Mouse (Mus musculus) layer of hippocampus, adult 9-11 months (tissue): ENCODE measurements at regions not wholly inside any gene's neighbourhood (a gene's known extent, or its start where the extent isn't known, plus 50 kb on each side); places are given as distances from the start of the nearest gene placed in this dataset.

Experiments used
- DNase-seq: peaks from one replicate; pipeline ENCODE4 v3.0.0; 2022

DNA sequence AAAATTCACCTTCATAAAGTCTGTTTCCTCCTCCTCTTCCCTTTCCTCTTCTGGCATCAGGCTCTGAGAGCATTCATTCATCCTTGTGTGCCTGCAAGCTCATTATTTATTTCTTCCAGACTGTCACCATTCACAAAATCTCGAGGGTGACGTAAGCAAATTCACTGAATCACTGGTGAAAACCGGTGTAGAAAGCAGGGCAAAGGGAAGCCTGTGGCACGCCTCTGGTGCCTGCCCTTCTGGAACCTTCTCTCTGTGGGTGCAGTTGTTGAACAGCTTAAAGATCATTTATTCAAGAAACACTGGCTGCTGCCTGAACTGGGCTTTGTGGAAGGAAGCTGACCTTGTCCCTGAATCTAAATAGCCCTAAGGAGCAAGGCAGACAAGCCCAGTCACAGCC, 177.0 kb downstream of the Slc38a4 start:
- no peak for DNase-seq

GRCm38 (mm10) chr15:96877931-96878330, 177.8 kb downstream of the Slc38a4 start:
- DNase-seq: no peak

GRCm38 (mm10) chr15:96877271-96877670, 177.7 kb upstream of the Slc38a2 start:
- peak; percentile 17 for DNase-seq

- no peak for DNase-seq
Measured at GRCm38 (mm10) chr15:96874145-96874544, 174.6 kb upstream of the Slc38a2 start.

- no peak for DNase-seq
Measured at GRCm38 (mm10) chr15:96873562-96873961, 174.0 kb upstream of the Slc38a2 start.

DNA sequence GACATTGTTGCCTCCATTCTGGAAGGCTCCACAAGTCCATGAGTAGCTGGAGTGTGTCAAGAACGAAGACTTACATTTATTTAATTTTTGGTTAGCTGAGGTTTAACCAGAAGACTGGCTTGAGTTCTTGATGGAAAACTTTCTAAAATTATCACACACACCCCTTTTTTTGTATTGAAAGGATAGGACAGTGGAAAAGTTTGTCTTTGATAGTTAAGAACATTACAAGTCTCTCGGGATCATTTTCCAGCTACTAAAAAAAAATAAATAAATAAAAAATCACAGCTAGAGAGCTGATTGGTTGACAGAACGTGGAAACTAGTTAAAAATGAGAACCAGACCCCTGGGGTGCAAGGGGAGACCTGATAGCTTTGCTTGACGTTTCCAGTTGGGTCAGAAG, 173.6 kb upstream of the Slc38a2 start:
- no peak for DNase-seq

GRCm38 (mm10) chr15:96867701-96868100, 168.2 kb upstream of the Slc38a2 start:
- no peak for DNase-seq

DNA sequence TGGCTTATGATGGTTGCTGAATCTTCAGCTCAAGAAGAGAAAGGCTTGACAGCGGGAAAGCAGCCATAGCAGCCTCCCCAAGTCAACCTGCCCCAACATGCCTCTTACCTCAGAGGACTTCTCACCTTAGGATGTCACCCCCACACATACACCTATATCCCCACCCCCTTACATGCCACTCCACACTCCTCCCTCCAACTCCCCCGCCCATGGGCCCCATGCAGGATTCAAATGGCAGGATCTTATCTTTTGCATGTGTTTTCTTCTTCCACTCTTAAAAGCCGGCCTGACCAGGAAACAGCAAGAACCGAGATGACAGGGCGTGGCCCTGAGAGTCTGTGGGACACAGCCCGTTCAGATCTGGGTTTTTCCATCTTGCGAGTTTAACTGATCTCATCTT, 166.4 kb upstream of the Slc38a2 start:
- DNase-seq: no peak

DNA sequence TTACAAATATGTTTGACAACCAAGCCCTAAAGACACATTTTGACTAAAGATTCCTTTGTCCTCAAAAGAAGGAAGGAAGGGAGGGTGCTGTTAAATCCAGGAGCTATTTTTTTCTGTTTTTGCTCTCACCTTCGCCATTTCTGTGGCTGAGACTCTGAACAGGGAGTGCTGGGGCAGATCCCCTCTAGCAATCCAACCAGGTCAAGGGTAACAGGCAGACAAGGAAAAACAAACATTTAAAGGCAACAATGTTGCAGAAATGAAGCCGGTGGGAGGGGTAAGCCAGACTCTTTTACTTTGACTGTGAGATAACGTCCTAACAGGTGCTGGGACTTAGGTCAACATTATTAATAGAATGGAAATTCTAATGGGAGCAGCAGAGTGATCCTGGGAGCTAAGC, 158.2 kb upstream of the Slc38a2 start:
- DNase-seq: no peak

- DNase-seq: no peak
Measured at GRCm38 (mm10) chr15:96851970-96852768, 152.6 kb upstream of the Slc38a2 start.

- DNase-seq: no peak
Measured at GRCm38 (mm10) chr15:96848150-96848549, 148.6 kb upstream of the Slc38a2 start.

GRCm38 (mm10) chr15:96845221-96845620, 145.7 kb upstream of the Slc38a2 start:
- no peak for DNase-seq

DNA sequence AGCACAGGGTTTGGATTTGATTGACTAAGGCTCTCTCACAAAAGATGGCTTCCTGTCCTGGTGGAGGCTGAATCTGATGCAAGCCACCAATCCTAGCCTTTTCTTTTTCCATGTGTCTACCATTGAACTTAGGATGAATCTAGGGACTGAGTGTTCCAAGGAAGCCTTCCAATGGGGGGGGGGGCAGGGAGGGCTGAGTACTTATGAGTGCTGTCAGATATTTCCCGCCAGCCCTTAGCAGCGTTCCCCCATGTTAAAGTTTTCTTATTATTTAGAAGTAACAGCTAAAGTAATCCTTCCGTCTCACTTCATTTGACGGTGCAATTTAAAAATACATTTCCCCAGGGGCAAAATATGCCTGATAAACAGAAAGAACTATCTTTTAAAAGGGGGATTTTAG, 144.8 kb upstream of the Slc38a2 start:
- no peak for DNase-seq

- no peak for DNase-seq
Measured at GRCm38 (mm10) chr15:96843589-96843988, 144.1 kb upstream of the Slc38a2 start.

DNA sequence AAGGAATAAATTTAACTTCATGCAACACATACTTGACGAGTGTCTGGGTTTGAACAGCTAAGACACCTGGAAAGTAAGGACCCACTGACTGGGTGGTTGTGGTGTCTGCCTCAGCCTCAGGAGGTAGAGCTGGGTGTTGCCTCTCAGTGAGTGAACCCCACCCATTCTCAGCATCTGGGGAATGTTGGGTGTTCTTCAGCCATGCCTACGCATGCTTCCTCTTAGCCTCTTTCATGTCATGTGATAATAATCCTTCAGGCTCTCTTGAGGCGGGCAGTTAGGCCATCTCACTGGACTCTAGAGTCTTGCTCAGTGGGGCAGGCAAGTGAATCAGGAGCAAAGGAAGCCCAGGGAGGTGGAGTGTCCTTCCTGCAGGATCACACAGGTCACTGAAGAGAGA, 143.4 kb upstream of the Slc38a2 start:
- no peak for DNase-seq

DNA sequence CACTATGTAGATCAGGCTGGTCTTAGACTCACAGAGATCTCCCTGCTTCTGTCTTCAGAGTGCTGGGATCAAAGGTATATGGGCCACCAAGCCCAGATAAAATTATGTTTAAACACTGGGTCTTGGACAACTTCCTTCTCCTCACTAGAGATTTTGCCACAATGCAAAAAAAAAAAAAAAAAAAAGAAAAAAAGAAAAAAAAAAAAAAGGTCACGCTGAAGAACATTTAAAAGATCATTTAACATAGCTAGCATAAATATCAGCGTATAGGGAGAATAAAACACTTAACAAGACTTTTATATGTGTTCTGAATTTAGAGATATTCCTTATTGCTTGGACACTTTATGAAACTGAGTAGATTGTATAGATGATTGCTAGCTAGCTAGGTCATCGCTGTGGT, 137.1 kb upstream of the Slc38a2 start:
- no peak for DNase-seq

DNA sequence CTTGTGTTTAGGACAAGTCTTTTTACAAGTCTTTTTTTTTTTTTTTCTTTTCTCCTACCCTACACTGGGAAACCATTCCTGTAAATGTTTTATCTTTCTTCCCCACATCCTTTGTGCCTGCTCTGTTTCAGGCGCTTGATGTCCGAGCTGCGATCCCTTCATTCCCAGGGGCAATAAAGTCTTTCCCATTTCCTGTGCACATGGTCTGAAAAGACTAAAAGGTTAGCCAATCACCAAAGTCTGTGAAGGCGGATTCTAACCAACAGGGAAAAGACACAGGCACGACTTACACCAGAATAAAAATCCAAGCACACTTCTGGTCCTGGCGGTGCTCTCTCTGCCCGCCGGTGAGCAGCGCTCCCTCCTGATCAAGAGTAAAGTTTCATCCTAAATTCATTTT, 135.3 kb upstream of the Slc38a2 start:
- DNase-seq: no peak

DNA sequence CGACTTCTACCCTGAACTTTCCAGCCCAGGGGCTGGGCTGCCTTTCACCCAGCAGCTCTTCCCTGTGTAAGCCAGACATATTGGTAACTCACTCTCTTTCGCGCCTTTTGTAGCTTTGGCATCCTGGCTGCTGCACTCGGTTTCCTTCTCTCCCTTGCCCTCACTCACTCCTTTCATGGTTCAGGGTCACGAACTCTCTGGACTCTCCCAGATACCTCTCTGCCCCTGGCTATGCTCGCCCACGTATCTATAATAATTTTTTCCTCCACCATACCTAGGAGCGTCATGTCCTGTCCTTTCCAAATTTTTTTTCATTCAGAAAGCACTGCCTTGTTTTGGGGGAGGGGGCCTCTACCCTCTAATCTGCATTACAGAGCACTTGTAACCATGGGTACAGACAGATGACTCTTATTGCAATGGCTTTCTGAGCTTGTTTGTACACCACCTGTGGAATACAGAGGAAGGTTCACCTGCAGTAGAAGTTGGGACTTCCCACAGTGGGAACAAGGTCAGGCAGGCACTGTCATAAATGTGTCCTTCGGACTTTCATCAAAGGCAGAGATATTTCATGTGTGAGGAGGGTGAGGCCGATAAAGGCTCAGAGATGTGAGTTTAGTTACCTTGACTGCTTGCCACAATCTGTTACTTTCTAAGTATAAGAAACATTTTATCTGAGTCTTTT, 134.8 kb upstream of the Slc38a2 start:
- DNase-seq: no peak

- DNase-seq: no peak
Measured at GRCm38 (mm10) chr15:96832389-96832788, 132.9 kb upstream of the Slc38a2 start.

GRCm38 (mm10) chr15:96831256-96831655, 131.7 kb upstream of the Slc38a2 start:
- no peak for DNase-seq

- DNase-seq: peak; percentile 13
Measured at GRCm38 (mm10) chr15:96830578-96830977, 131.0 kb upstream of the Slc38a2 start.

DNA sequence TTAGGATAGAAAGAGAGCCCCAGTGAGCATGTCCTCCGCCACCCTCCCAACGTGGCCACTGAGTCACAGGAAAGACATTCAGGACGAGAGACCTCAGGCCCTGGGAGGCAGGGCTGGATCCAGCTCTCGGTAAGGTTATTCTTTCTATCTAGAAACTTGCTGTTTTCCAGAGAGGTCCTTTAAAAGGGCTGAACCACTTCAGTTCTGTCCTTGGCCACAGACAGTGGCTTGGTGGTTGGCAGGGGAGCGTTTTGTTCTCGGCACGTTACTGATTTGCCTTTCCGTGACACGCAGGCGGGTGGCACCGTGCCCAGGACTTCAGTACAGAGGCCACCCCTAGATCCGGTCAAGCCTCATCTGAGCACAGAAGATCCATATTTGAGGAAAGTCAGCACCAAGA, 130.4 kb upstream of the Slc38a2 start:
- no peak for DNase-seq

DNA sequence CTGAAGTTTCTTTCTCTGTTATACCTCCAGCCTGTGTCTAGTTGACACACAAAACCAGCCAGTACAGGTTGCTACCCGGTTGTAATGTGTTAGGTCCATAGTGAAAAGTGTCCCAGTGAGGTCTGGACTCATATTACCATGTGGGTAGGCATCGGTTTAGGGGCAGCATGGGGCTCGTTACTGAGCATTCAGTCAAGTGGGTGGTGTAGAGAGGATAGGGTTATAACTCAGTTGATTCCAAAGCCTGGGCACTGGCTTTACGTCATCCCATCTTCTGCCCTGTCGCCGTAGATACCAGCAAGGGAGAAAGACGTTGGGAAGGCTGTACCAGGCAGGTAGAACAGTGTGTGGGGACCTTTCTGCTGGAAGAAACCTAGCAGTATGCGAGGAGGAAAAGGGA, 129.2 kb upstream of the Slc38a2 start:
- DNase-seq: no peak

GRCm38 (mm10) chr15:96827931-96828330, 128.4 kb upstream of the Slc38a2 start:
- no peak for DNase-seq

DNA sequence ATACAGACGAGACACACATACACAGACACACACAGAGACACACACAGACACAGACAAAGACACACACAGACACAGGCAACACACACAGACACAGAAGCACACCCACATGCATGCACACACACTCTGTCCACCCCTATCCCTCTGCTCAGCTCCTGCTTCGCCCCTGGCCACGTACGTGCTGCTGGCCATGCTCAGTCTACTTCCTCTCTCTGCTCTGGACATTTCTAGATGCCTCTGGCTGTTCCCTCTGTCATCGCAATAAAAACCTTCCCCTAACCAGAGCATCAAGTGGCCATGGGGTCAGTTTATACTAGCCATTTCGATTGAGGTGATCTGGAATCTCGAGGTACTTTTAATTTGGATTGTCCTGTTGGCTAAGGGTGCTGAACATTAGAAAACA, 118.9 kb upstream of the Slc38a2 start:
- DNase-seq: peak; percentile 5
